ENCODE assay signal across 21 mouse cellular contexts in the genomic region with DNA sequence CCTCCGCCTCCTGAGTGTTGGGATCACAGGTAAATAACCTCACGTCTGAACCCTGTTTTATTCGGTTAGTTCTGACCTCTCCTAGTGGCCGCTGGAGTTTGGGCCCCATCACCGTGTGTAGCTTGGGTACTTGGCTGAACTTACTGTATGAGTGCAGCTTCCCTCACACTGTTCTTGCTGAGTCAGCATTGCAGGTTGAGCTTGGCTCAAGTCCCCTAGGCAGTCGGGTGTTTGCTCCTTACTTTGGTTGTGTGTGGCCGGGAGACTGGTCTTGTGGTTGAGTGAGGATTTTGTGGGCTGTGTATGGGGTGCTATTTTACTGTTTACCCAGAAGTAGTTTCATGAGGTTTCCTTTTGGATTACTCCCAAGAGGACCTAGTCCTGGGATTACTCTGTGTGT. TPM values are rescaled to one million over a fixed set of nuclear protein-coding genes. Genes with fewer than 3 reads are reported as not detected.
A peak's percentile ranks its signal among the peaks of the same experiment; 100 is the strongest.
DNase-seq lines count a peak whose midpoint lies in the region; ATAC-seq and TF ChIP-seq lines count a peak whose summit lies in the region.
"Had no signal": no experiment of that assay in that cellular context is flagged by ENCODE, and none has a peak within 500 bp of the region (broad histone marks: within the 10 kb centered on the region; RNA-seq: fewer than 3 reads in every experiment).

No protein-coding gene starts in this region.

- no peak for TF ChIP-seq RAD21 in CH12.LX (IDR thresholded peaks at IDR 0.05; ENCODE audit: low read depth, low read length)

- no peak overlapping the region for H3K27ac ChIP-seq in kidney, embryonic 15.5 days
- H3K27ac ChIP-seq in CH12.LX (ENCODE audit: insufficient read depth, low read depth): no peak overlapping the region
- H3K27ac ChIP-seq in intestine, embryonic 16.5 days (ENCODE audit: low read length): no peak overlapping the region
- H3K27ac ChIP-seq: embryonic facial prominence, embryonic 12.5 days; hindbrain, postnatal 0 days; limb, embryonic 12.5 days; liver, embryonic 14.5 days; midbrain, embryonic 15.5 days; neural tube, embryonic 13.5 days had no signal

- peaks cover 3% of the 10 kb centered on the region; the same call in 1 of the 2 replicates for H3K79me2 ChIP-seq in CH12.LX (replicated peaks; ENCODE audit: control insufficient read depth, extremely low read depth, insufficient read depth, poor library complexity, severe bottlenecking)

- TF ChIP-seq POLR2A in CH12.LX (IDR thresholded peaks at IDR 0.05; ENCODE audit: low read depth, low read length): no peak

- no peak overlapping the region for H3K4me2 ChIP-seq in kidney, embryonic 15.5 days
- H3K4me2 ChIP-seq in CH12.LX (ENCODE audit: insufficient read depth, low read depth, poor library complexity, severe bottlenecking): no peak overlapping the region
- H3K4me2 ChIP-seq in intestine, embryonic 16.5 days (ENCODE audit: low read depth, low read length): no peak overlapping the region
- H3K4me2 ChIP-seq: embryonic facial prominence, embryonic 12.5 days; heart, embryonic 11.5 days; limb, embryonic 12.5 days; lung, embryonic 14.5 days; midbrain, embryonic 15.5 days; neural tube, embryonic 13.5 days had no signal

- 0 out of 2 replicates have a peak, but pooled peaks cover 2% of the 10 kb centered on the region for H3K4me1 ChIP-seq in kidney, embryonic 15.5 days
- H3K4me1 ChIP-seq in CH12.LX (ENCODE audit: control insufficient read depth in 1 of 2, insufficient read depth in 2 of 2): peaks cover 0 to 22% of the 10 kb centered on the region in 2 experiments; a peak in 2 of 4 replicates
- peaks cover 52% of the 10 kb centered on the region for H3K4me1 ChIP-seq in G1E (ENCODE audit: insufficient read depth, low read depth, low read length)
- H3K4me1 ChIP-seq in intestine, embryonic 16.5 days (ENCODE audit: control insufficient read depth, insufficient read depth, low read length): no peaks in the 10 kb centered on the region

- no peaks in the 10 kb centered on the region for H3K9me3 ChIP-seq in kidney, embryonic 15.5 days (replicated peaks)
- H3K9me3 ChIP-seq in CH12.LX (replicated peaks; ENCODE audit: low read length) (no peaks in the 10 kb centered on the region), G1E (replicated peaks) (peaks cover 3% of the 10 kb centered on the region; the same call in 1 of the 2 replicates)
- no peaks in the 10 kb centered on the region for H3K9me3 ChIP-seq in intestine, embryonic 16.5 days (ENCODE audit: control insufficient read depth, low read length)
- H3K9me3 ChIP-seq: embryonic facial prominence, embryonic 12.5 days; limb, embryonic 12.5 days; midbrain, embryonic 15.5 days; neural tube, embryonic 13.5 days had no signal

- no peak for TF ChIP-seq CTCF in CH12.LX (conservative IDR thresholded peaks at IDR 0.05 in 1 of 2, IDR thresholded peaks at IDR 0.05 in 1 of 2; ENCODE audit: low read depth in 2 of 2, low read length in 2 of 2)
- TF ChIP-seq CTCF in G1E (IDR thresholded peaks at IDR 0.05; ENCODE audit: low read depth, low read length): no peak

- in situ Hi-C loops in CH12.LX (cut with MboI; ENCODE audit: low pct_ligation_motif_present, low pct_unique_long_range_greater_than_20kb, low sequenced_read_pairs): no loop called here

- no peaks in the 10 kb centered on the region for H3K36me3 ChIP-seq in kidney, embryonic 15.5 days
- peaks cover 8 to 50% of the 10 kb centered on the region in 2 experiments for H3K36me3 ChIP-seq in CH12.LX (replicated peaks in 1 of 2; ENCODE audit: control insufficient read depth in 1 of 2, insufficient read depth in 1 of 2, low read length in 1 of 2)
- H3K36me3 ChIP-seq in G1E (replicated peaks): peaks cover 57% of the 10 kb centered on the region
- H3K36me3 ChIP-seq in intestine, embryonic 16.5 days (ENCODE audit: control insufficient read depth, insufficient read depth, low read length): no peaks in the 10 kb centered on the region
- H3K36me3 ChIP-seq: embryonic facial prominence, embryonic 12.5 days; limb, embryonic 12.5 days; midbrain, embryonic 15.5 days had no signal

- H3K27me3 ChIP-seq in kidney, embryonic 15.5 days: no peaks in the 10 kb centered on the region
- H3K27me3 ChIP-seq in CH12.LX (replicated peaks) (no peaks in the 10 kb centered on the region), G1E (ENCODE audit: insufficient read depth, low read length) (no peaks in the 10 kb centered on the region)
- no peaks in the 10 kb centered on the region for H3K27me3 ChIP-seq in intestine, embryonic 16.5 days (replicated peaks; ENCODE audit: control insufficient read depth, insufficient read depth, low read length)
- H3K27me3 ChIP-seq: embryonic facial prominence, embryonic 12.5 days; limb, embryonic 12.5 days; midbrain, embryonic 15.5 days; neural tube, embryonic 13.5 days had no signal

- no peak overlapping the region for H3K9ac ChIP-seq in kidney, embryonic 15.5 days
- no peak overlapping the region for H3K9ac ChIP-seq in CH12.LX (ENCODE audit: insufficient read depth, low read depth)
- no peak overlapping the region for H3K9ac ChIP-seq in intestine, embryonic 16.5 days (ENCODE audit: low read depth, low read length)
- H3K9ac ChIP-seq: embryonic facial prominence, embryonic 12.5 days; forebrain, postnatal 0 days; limb, embryonic 12.5 days; liver, embryonic 14.5 days; lung, embryonic 14.5 days; midbrain, embryonic 15.5 days; neural tube, embryonic 13.5 days had no signal

- ATAC-seq in kidney, embryonic 15.5 days (replicated peaks; ENCODE audit: low FRiP score): no peak
- peak; percentile 35; the same call in 1 of the 2 replicates for ATAC-seq in G1E (ENCODE audit: extremely low read depth, insufficient number of reproducible peaks, low FRiP score, poor library complexity, severe bottlenecking)
- peak; percentile 62 to 67 for ATAC-seq in hematopoietic stem cell, adult 5-6 weeks (replicated peaks in 1 of 2; ENCODE audit: insufficient read depth in 1 of 2, low FRiP score in 2 of 2, low TSS enrichment in 1 of 2, low read depth in 1 of 2, poor library complexity in 2 of 2, severe bottlenecking in 2 of 2)
- no peak for ATAC-seq in intestine, embryonic 16.5 days
- ATAC-seq: forebrain, postnatal 0 days; hindbrain, postnatal 0 days; midbrain, embryonic 15.5 days had no signal

- dilution Hi-C loops in CH12.LX (cut with MboI; ENCODE audit: extremely low pct_ligation_motif_present, extremely low pct_unique_long_range_greater_than_20kb, low sequenced_read_pairs): no loop called here

- no peak for TF ChIP-seq EP300 in CH12.LX (IDR thresholded peaks at IDR 0.05; ENCODE audit: low read length)

- WGBS in kidney, embryonic 15.5 days: 80% methylated on average over 7 of the region's 7 CpGs
- WGBS in intestine, embryonic 16.5 days: 85% methylated on average over 7 of the region's 7 CpGs

- DNase-seq in kidney, adult 9 months: peak; percentile 36
- no peak for DNase-seq in CH12.LX (ENCODE audit: extremely low read depth)
- no peak for DNase-seq in G1E (ENCODE audit: low spot score)
- no peak for DNase-seq in gastrocnemius, postnatal 25 days
- DNase-seq: adrenal gland, postnatal 36 days; cerebellum, adult 9-11 months; forebrain, postnatal 0 days; layer of hippocampus, postnatal 36 days; lung, embryonic 14.5 days; thymus, postnatal 14 days had no signal

- no peak overlapping the region for H3K4me3 ChIP-seq in kidney, embryonic 15.5 days (replicated peaks)
- H3K4me3 ChIP-seq in CH12.LX (replicated peaks in 1 of 3; ENCODE audit: low read depth in 2 of 3, low read length in 2 of 3, poor library complexity in 1 of 3): no peak overlapping the region
- H3K4me3 ChIP-seq in G1E (ENCODE audit: low read depth, low read length): no peak overlapping the region
- no peak overlapping the region for H3K4me3 ChIP-seq in intestine, embryonic 16.5 days (ENCODE audit: low read length)
- H3K4me3 ChIP-seq: embryonic facial prominence, embryonic 12.5 days; limb, embryonic 12.5 days; midbrain, embryonic 15.5 days; myocyte; neural tube, embryonic 13.5 days had no signal

TF ChIP-seq in CH12.LX, 34 proteins besides CTCF, POLR2A, EP300 and RAD21:
- TF ChIP-seq JUND (conservative IDR thresholded peaks at IDR 0.05; ENCODE audit: low read depth, low read length) (no peak), MAFK (IDR thresholded peaks at IDR 0.05; ENCODE audit: insufficient replicate concordance, low read length) (peak; percentile 91)
TF ChIP-seq in CH12.LX: peak in this region for 1.

RNA-seq across cellular contexts. Expression of a gene that starts 17.9 kb away (rescaled TPM):
- 23.9 and 28.4 TPM in 2 replicates for polyA plus RNA-seq in kidney, embryonic 15.5 days (2015; fragmentation: Nextera tagmentation; extraction: Ambion mirVana)
- total RNA-seq in CH12.LX (2012; rRNA removed) (8.9 and 9.2 TPM in 2 replicates), CH12.LX (2014; rRNA removed) (7.2 and 9.7 TPM in 2 replicates), G1E (2014; fragmentation: Nextera tagmentation) (19.5 and 27.5 TPM in 2 replicates), G1E (2017) (22.3 and 26.8 TPM in 2 replicates)
- polyA plus RNA-seq in CH12.LX (2012; ENCODE audit: insufficient read length, low read depth) (10.4 and 11.4 TPM in 2 replicates), G1E (2012) (5.0 and 5.7 TPM in 2 replicates)
- total RNA-seq in hematopoietic stem cell, adult 5-6 weeks (2017): 34.2 and 53.0 TPM in 2 replicates
- 17.3 and 17.8 TPM in 2 replicates for polyA plus RNA-seq in intestine, embryonic 16.5 days (2015; fragmentation: Nextera tagmentation; extraction: Ambion mirVana)
- 1 to 10 TPM; 3.4 to 4.9 TPM for total RNA-seq in gastrocnemius, postnatal 25 days (2021)

Comparison
In these comparisons a context has a peak if more than half of its experiments do, and no peak if none do; other contexts are left out.
1. ATAC-seq: peak in G1E (single experiment) and hematopoietic stem cell, adult 5-6 weeks (2 of 2); none in kidney, embryonic 15.5 days (single experiment) and intestine, embryonic 16.5 days (single experiment).